Mouse (Mus musculus): ENCODE measurements at regions not wholly inside any gene's neighbourhood (a gene's known extent, or its start where the extent isn't known, plus 50 kb on each side); places are given as distances from the start of the nearest gene placed in this dataset.
A peak's percentile ranks its signal among the peaks of the same experiment; 100 is the strongest.

DNA sequence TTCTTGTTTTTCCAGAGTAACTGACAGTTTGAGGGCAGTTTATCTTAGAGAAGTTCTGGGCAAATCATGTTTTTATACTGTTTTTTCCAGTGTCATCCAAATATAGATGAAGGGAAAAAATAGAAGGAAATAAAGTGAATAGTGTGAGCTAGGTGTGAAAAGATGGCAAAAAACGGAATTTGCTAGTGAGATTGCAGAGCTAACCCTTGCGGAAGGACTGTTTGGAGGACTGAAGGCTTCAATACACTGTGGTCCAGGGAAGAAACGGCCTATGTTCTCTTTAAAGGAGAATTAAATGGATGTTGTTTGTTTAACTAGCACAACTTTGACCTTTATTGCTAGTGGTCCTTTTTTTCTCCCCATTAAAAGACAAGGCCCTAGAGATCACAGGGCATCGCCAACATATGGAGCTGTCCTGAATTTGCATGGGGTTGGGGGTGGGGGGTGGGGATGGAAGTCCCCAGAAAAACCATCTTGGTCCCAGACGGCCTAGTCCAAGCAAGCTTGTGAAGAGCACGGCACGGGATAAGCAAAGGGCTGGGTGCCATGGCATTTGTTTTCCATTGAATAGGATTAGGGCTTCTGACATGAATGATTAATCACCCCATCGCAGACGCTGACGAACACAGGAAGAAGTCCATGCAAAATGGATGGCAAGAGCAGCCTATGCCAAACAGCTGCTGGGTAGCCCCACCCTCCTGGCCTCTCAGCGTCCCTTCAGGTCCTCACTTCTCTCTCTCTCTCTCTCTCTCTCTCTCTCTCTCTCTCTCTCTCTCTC lies 480.0 kb downstream of the Nuf2 start:
- DNase-seq (ENCODE audit: low spot score), result no peak

DNA sequence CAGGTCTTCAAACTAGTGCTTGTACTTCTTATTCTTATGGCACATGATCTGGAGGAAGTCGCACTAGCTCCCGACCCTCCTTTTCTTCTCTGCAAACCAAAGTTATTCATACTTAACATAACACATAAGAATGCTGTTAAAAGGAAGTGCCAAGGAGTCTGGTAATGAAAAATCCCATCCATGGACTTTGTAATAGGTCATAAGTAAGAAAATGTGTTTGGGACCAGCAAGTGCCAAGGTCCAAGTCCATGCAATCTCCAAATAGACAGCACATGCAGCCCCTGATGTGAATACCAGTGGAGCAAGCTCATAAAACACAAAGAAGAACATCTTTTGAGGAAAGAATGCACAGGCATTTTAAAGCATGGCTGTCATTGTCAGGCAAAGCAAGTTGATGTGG lies 481.4 kb downstream of the Nuf2 start:
- no peak for DNase-seq (ENCODE audit: low spot score)

DNA sequence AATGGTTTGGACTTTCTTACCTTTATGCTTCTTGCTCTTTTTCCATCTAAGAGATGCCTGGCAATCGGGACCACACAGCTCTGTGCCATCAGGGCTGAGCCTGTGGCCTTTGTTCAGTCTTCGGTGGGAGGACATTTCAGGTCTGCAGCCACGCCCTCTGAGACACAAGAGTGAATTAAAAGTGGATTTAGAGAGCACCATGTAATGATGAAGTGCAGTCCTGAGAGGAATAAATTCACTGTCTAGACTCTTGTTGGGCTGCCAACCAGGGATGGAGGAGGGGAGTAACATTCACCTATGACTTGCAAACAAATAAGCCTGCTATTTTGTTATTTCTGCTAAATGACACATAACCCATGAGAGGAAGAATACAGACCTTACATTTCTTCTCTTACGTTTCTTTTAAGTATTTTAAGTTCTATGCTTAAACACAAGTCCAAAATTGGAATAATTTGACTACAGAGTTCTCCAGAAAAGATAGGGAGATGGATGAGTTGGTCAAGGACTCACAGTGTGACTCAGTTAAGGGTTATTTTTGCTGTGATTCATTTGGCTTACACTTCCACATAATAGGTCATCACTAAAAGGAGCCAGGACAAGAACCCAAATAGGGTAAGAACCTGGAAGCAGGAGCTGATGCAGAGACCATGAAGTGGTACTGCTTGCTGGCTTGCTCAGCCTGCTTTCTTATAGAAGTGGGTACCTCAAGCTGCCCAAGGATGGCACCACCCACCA lies 484.3 kb downstream of the Nuf2 start:
- DNase-seq (ENCODE audit: low spot score), result no peak

DNA sequence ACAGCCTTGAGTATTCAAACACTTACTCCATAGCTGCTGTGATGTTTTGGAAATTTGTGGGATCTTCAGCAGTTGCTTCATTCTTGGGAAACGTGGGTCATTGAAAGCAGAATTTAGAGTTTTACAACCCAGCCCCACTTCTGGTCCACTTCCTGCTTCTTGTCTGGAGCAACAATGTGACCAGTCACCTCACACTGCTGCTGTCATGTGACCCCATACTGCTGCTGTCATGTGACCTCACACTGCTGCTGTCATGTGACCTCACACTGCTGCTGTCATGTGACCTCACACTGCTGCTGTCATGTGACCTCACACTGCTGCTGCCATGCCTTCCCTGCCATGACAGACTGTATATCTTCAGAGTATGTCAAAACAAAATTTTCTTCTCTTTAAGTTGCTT lies 497.7 kb downstream of the Nuf2 start:
- no peak for DNase-seq (ENCODE audit: low spot score)

DNA sequence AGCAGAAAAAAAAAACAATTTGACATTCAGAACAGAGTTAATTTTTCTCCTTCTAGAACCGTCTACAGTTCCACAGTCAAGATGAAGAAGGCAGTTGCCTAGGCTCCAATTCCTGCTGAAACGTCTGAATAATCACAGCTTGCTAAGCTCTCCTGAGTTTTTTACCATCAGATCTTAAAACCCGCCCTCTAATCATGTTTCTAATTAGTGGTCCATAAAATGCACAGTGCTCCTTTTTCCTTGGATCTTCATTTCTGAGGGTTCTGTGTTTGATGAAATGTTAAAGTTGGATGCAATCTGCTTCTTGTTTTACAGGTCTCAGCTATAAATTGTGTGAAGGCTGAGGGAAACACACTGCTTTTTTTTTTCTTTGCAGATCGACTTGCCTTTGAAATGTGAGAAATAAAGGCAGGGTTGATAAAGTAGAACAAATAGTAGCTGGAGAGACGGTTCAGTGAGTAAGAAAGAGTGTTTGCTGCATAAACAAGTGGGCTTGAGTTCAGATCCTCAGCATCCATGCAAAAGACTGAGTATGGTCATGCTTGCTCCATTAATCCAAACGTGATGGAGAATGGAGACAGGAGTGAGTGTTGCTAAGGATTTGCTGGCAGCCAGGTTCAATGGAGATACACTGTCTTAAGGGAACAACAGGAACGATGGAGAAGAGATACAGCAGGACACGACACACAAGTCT lies 499.3 kb downstream of the Nuf2 start:
- no peak for DNase-seq (ENCODE audit: low spot score)

DNA sequence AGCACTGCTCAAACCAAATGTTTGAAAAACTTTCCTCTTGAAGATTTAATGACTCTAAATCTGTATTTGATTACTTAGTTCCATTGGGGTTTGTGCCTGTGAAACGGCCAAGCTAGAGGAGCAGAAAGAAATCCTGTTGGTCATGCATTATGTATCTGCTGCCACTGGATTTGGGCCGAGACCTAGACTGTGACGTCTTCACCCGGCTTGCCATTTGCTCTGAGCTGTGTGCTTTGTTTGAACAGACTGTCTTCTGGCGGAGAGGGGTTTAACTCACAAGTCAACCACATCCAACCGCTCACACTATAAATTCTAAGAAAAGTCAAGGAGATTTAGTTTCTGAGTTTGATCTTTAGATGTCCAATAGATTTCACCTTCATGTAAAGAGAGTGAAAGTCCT lies 503.6 kb downstream of the Nuf2 start:
- no peak for DNase-seq (ENCODE audit: low spot score)

DNA sequence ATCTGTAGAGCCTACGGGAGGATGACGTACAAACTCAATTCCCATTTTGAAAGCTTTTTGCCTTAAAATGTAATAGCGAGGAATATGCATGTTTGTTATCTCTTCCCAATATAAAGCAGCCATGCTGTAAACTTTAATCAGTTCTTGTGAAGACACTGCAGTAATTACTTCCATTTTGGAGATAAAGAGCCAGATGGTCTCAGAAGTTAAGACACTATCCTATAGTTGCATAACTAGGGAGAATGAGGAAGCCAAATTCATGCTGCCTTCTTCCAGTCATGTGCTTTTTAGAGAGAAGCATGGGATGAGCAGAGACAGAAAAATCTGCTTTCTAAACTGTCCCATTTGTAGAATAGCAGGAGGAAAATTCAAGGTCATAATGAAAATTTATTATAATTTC lies 504.0 kb downstream of the Nuf2 start:
- no peak for DNase-seq (ENCODE audit: low spot score)

DNA sequence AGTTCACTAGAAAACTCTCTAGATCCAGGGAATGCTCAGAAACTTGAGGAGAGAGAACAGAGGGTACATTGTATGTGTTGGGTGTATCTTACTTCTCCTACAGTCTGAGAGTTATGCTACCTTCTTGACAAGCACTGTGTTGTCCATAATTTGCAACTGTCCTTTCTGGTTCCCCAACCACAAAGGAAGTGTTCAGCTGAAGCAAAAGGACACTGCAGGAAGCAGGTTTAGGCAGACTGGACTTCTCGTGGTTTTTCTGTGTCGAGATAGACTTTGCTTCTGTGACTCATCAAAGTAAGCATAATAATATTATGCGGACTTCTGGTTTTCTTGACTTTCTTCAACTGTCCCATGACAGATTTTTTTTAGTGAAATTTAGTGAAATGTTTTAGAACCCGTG lies 506.7 kb downstream of the Nuf2 start:
- DNase-seq (ENCODE audit: low spot score), result no peak

DNA sequence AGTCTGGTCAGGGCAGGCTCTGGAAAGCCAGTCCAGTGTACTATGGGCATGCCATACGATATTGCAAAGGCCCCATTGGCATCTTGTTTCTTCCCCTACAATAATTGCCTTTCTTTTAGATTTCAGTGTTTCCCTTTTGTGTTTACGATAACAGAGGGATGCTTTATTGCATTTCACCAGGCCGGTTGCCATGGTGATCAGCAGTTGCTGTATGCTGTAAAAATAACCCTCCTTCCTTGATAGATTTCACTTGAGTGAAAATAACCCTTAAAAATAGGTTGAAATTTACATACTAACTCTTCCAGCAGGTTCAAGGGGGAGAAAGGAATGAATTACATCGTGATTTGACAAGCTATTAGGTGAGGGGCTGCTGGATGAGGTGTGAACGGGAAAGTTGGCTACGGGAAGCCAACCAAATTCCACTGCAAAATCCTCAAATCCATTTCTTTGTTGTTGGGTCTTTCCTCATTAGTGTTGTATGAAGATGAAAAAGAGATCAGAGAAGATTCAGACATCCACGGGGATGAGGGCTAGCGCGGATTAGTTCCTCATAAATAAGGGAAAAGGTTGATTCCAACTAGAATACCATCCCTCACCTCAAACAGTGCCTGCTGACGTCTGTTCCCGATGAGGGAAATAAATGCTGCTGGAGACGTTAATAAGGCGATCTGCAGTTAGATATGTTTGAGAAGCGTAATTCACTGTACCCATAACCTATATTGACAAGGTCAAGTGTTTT lies 539.6 kb downstream of the Nuf2 start:
- no peak for DNase-seq (ENCODE audit: low spot score)

DNA sequence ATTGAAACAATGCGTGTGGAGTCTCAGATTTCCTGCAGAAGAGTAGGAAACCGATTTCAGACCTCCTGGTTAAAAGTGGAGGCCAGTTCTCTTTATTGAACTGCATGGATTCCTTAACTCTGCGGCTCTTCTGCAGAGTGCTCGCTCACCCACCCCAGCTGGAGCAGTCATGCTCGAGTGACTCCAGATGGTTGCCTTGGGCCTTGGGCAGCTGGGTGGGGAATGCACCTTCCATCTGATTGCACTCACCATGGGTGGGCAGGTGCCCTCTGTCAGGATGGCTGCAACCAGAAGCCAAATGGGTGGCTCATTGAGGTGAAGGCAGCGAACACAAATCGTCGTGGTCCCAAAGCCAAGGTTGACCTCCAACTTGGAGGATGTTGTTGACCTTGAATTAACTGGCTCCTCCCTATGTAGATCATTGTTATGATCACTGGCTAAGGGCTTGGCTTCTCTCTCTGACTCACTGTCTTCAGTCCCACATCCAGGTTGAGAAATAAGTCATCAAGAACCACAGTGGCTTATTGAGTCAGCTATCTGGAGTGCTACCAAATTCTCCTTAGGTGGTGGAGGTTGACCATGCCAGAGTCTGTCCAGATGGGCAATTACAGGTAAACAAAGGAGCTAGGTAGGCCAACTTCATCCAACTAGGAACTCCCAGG lies 543.1 kb upstream of the Pbx1 start:
- DNase-seq (ENCODE audit: low spot score), result no peak

DNA sequence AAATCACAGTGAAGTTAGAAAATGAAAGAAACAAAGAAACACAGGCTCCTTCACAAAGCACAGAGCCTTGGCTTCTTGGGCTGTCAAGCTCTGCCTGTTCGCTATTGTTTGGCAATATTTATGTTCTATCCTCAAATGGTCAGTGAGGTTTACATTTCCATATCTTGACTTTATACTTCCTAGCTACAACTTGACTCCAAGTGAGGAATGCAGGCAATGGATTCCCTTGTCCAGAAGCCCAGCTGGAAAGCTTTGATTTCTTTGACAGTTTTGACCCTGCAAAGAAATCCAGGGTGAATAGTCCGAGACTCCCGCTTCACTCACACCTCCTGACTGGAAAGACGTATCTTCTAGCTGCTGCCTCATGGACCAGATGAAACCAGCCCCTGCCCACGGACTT lies 537.3 kb upstream of the Pbx1 start:
- DNase-seq (ENCODE audit: low spot score), result no peak

DNA sequence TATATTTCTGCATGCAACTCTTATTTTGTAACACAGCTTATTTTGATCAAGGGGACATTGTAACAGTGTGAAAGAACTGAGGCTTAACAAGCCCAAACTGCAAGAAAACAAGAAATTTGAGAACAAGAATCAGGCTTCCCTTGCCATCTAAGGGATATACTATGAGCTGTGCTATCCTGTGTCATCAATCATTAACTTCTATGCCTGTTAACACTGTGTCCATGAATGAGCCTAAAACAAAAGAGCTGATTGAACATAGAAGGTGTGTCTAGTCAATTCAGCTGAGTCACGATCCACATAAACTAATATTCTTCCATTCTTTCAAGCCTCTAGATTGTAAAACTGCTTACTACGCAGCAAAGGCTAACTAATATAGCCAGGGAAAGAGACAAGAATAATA lies 535.3 kb upstream of the Pbx1 start:
- no peak for DNase-seq (ENCODE audit: low spot score)

DNA sequence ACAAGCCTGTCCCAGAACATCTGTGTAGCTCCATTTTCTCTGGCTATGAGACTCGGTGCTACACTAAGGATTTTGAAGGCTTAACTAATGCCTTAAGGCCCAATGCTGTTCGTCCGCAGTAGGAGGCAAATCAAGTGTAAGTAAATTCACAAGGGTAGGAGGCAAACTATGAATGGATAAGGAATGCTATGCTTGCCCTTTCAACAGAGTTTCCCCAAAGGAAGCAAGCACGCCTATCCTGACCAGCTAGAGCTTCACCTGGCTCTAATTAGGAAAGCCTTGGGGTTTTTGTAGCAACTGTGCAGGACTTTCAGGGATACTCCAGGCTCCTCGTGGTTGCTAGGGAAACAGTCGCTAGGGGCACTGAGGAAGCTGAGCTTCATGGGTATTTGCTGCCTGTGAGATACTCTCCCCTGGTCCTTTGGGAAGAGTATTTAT lies 532.4 kb upstream of the Pbx1 start:
- peak; percentile 17 for DNase-seq (ENCODE audit: low spot score)

DNA sequence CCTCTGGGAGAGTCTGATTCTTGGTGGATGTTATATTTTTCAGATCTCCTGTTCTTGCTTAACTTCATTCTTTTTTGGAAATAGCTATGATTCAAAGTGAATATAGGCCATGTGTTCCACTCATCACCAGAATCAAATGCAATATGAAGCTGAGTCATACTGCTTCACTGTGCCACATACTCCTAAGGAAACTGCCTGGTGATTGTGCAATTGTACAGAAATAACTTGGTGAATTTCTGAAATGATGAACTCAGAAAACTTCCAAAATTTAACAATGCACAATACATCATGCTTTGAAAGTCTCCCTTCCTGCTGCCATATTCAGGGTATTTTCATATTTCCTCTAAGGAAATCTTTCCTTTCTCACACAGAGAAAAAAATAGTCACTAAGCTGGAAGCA lies 518.9 kb upstream of the Pbx1 start:
- no peak for DNase-seq (ENCODE audit: low spot score)

DNA sequence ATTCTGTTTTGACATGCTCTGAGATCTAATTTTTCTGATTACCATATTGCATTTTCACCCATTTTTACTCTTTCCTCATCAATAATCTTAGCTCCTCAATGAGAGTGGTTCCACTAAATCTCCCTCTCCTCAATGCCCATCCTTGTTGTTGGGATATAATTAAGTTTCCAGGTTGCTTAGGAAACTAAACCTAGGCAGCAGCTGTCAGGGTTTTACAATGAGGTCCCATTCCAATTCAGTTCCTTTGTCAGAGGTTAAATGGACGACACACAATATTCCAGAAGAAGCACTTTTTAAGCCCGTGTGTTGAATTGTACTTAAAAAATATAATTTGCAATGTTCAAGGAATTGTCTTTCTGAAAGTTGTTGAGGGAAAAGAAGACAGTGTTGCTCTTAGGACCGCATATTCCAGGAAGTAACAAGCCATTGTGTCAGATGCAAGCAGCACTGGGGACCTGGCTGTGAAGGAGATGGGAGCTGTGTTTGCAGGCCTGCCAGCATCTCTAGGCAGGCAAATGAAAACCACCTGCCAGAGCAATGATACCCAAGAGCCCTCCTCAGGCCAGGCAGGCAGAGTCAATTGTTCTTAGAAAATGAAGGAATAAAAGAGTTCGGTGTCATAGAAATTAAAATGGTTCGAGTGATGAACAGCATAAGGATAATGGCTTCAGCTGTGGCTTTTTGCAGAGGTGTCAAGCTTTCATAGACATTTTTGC lies 492.2 kb upstream of the Pbx1 start:
- DNase-seq (ENCODE audit: low spot score), result no peak

DNA sequence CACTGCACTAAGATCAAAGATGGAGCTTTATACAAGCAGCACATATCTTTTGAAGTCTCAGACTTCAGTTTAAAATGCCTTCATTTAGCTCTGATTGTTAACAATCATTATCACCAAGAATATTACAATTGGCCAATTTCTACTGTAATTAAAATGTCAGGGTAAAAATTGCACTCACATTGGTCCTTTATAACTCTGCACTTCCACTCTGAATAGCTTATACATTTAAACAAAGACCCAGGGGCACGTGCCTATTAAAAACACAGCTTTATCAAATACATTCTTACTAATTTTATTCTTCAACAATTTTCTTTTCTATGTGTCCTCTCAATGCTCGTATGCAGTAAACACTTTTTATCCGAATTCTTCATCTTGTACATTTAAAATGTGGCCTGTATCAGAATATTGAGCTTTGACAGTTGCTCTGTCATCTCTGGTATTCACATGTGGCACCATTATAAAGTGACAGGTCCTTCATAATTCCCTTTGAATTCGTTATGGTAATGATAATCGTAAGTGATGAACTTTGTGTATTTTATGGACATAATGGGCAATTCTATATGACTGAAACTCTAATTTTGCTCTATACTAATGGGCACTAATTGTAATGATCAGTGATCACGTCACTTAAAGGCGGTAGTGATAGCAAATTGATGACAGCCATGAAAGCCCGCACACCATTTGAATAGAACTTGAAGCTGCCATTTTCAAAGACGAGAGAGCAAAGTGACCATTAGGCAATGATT lies 486.4 kb upstream of the Pbx1 start:
- DNase-seq (ENCODE audit: low spot score), result no peak

DNA sequence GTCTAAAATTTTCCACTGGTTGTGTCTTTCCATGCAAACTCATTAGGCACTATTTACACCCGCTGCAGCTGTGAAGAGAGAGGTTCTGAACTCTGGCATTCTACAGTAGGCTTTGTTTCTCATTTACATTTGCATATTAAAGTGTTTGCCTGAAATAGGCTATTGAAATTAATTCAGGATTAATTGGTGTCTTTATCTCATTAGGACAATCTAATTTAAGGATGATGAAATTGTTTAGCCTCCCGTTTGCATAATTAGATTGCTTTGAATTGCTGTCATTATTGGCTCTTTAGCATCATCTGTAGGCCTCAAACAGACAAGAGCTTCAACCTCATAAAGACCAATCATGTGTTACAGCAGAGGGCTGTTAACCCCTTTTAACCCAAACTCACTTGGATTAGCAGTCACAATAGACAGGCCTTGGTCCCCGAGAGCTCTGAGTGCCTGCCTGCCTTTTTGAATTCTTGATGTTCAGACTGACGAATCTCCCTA lies 476.7 kb upstream of the Pbx1 start:
- no peak for DNase-seq (ENCODE audit: low spot score)

DNA sequence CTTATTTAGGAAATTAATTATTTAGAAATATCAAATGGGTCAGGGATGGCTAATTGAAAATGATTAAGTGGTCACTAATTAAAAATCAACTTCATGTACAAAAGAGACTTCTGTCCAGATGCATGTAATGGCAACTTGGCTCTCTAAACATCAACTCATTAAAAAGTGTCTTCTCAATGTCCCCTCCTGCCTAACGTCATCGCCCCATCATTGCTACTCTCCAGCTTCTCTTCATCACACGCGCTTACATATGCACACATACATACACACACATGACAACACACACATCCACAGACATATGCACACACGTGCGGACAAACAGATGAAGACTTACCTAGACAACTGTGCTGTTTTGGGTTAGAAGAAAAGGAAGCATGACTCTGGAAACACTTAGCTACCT lies 476.1 kb upstream of the Pbx1 start:
- no peak for DNase-seq (ENCODE audit: low spot score)

DNA sequence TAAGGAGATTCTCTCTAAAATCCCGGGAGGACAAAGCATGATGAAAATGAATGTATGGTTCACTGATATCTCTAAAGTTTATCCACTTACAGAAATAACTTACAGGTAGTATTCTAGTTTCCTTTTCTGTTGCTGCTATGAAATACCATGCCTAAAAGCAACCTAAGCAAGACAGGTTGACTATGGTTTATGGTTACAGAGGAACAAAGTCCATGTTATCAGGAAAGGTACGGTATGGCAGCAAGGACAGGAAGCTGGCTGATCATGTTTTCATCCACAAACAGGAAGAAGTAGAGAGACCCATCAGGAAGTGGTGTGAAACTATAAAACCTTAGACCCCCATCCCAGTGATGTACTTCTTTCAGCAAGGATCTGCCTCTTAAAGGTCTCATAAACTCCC lies 466.4 kb upstream of the Pbx1 start:
- no peak for DNase-seq (ENCODE audit: low spot score)

DNA sequence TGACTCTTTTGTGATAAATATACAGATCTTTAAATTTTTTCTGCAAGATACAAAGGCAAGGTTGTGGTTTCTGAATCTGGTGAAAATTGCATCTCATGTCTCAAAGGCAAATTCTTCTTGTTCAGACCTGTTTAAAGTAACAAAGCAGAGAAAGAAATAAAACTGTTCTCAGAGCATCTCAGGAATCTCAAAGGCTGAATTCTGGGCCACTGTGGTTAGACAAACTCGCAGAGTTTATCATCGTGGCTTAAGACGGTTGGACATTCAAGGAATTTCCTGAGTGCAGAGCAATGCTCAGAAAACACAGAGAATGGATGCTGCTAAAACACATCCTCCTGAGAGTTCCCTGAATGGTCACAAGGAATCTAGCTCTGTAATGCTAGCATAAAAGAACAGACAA lies 429.5 kb upstream of the Pbx1 start:
- no peak for DNase-seq (ENCODE audit: low spot score)
